Mouse (Mus musculus) spleen, adult 2 months (tissue): Measurements from ENCODE around the gene Gm42688. TPM values are rescaled to one million over a fixed set of nuclear protein-coding genes. Genes with fewer than 3 reads are reported as not detected.

Experiments used
- DNase-seq, 2 experiments: peaks; one replicate each; pipeline versions ENCODE4 v3.0.0 to v3.0.0-alpha.2; 2012 to 2021; ENCODE audit warnings: low spot score in 2 of 2, low read depth in 1 of 2
- H3K27ac ChIP-seq: fragments of 200-500 bp; 2 replicates; pipeline ENCODE4 v1.5.1; 2012; ENCODE audit warnings: low read length, inconsistent platforms; ENCODE audit not compliant: insufficient read depth
- H3K27me3 ChIP-seq: fragments of 200-500 bp; 2 replicates; pipeline ENCODE4 v1.6.1; 2012; ENCODE audit warnings: mild to moderate bottlenecking, moderate library complexity, low read length, inconsistent platforms; ENCODE audit not compliant: control insufficient read depth, insufficient read depth
- H3K36me3 ChIP-seq: fragments of 200-500 bp; 2 replicates; pipeline ENCODE4 v1.6.1; 2012; ENCODE audit warnings: mild to moderate bottlenecking, low read length, inconsistent platforms; ENCODE audit not compliant: control insufficient read depth, insufficient read depth
- H3K4me1 ChIP-seq: fragments of 200-500 bp; 2 replicates; pipeline ENCODE4 v1.6.1; 2011; ENCODE audit warnings: inconsistent platforms; ENCODE audit not compliant: control insufficient read depth, insufficient read depth, insufficient read length
- H3K4me3 ChIP-seq: fragments of 200-500 bp; 2 replicates; pipeline ENCODE4 v1.5.1; 2011; ENCODE audit warnings: mild to moderate bottlenecking, inconsistent platforms; ENCODE audit not compliant: insufficient read depth, insufficient read length; ENCODE audit errors: extremely low read depth
- CTCF ChIP-seq: fragments of 200-500 bp; IDR thresholded peaks from 2 replicates; pipeline ENCODE4 v1.5.1; 2011; ENCODE audit warnings: mild to moderate bottlenecking, inconsistent platforms; ENCODE audit not compliant: insufficient read depth, insufficient read length, insufficient replicate concordance; ENCODE audit errors: extremely low read depth
- POLR2A ChIP-seq: fragments of 200-500 bp; IDR thresholded peaks from 2 replicates; pipeline ENCODE4 v1.6.1; 2011; ENCODE audit warnings: low read depth, low read length, inconsistent platforms
- WGBS: fragments of 180-500 bp; shearing (Covaris S2); methylation state at CpG from one replicate; pipeline ENCODE4 v1.1.7; 2018; 5-methylcytosine and 5-hydroxymethylcytosine counted together
- polyA plus RNA-seq: library from polyadenylated mRNA; depleted of rRNA; stranded (reverse); fragments of >200 nt; gene quantifications from 2 replicates; pipeline ENCODE4 v1.2.3, GENCODE M21; 2012

Gm42688 gene
- polyA plus RNA-seq, 1 experiment, result 6.5 TPM

DNA sequence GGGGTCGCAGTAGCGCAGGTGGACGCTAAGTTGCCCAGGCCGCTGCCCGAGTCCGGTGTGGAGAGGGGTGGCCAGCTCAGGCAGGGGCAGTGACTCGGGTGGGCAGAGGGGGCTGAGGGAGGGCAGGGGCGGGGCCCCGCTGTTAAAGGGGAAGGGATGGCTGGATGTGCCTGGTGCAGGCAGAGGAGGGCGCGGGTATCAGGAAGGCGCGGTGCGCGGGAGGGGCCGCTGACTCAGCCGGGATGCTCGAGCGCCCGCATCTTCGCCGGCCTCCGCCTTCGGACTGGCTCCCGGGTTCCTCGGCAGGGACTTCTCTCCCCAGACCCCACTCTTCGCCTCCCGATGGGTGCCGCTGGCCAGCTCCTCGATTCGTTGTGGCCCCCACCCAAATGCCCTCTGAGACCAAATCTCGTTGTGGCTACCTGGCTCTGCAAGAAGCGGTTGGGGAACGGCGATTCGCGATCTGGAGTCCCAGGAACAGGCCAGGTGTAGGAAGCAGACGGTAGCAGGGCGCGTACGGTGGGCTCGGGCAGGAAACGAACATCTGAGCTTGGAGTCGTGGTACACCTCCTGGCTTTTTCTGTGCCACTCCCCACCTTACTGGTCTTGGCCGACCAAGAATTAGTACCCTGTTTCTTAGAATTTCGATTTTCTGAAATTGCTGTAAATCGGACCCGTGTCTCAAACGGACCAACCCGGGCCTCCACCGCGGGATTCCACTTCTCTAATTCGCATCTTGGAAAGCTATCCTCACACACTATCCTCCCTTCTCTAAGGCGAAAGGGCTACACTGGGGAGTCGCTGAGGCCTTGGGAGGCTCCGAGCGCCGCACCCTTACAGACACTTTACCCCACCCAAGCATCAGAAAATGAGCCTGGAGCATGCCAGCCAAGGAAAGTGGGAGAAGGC lies 30.9 kb upstream of the Gm42688 start:
- 2% methylated on average over 57 of the region's 58 CpGs for WGBS
- H3K4me3 ChIP-seq, result no peak overlapping the region
- H3K27me3 ChIP-seq, result peaks cover 33% of the 10 kb centered on the region

DNA sequence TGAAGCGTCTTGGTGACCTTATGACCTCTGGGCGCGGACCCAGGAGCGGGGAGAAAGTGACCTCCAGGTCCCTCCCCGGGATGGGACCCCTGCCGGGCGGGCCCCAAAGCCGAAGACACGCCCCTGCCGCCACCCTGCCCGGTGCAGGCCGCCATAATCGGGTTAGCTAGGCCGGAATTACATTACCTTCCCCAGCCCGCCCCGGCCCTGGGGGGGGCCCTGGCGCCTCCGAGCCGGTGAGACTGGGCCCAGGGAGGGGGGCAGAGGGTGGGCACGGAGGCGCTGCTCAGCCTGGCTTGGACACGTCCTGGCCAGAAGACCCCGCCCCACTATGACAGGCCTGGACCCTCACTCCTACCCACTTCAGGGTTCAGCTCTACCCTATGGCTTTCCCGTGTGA lies 30.2 kb upstream of the Gm42688 start:
- TF ChIP-seq POLR2A (no peak), CTCF (no peak)
- Histone ChIP-seq H3K27ac (no peak overlapping the region), H3K36me3 (no peaks in the 10 kb centered on the region), H3K4me3 (no peak overlapping the region), H3K4me1 (peaks cover 26% of the 10 kb centered on the region), H3K27me3 (peaks cover 33% of the 10 kb centered on the region)
- WGBS, result 6% methylated on average over 23 of the region's 24 CpGs
- no peak for DNase-seq

More for the DNA sequence above, 30.9 kb upstream of the Gm42688 start:
- no peak overlapping the region for H3K27ac ChIP-seq
- H3K36me3 ChIP-seq, result no peaks in the 10 kb centered on the region
- H3K4me1 ChIP-seq, result peaks cover 26% of the 10 kb centered on the region
- TF ChIP-seq POLR2A (no peak), CTCF (no peak)
- no peak for DNase-seq

DNA sequence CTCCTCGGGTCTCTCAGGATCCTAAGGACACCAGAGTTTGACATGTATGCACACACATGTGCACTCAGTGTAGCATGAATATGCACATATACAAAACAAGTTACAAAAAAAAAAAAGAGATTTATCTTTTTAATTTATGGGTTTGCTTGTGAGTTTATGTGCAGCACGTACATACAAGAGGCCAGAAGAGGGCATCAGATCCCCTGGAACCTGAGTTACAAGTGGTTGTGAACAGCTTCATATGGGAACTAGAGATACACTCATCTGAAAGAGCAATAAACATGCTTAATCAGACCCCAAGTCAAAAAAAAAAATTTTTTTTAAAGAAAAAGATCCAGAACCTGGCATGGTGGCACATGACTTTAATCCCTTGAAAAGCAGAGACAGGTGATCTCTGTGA lies 26.4 kb upstream of the Gm42688 start:
- Histone ChIP-seq H3K27ac (no peak overlapping the region), H3K4me3 (no peak overlapping the region), H3K4me1 (peaks cover 14% of the 10 kb centered on the region), H3K27me3 (peaks cover 18% of the 10 kb centered on the region), H3K36me3 (no peaks in the 10 kb centered on the region; the same call in 1 of the 2 replicates)
- 18% methylated on average over 2 of the region's 2 CpGs for WGBS
- TF ChIP-seq CTCF (no peak), POLR2A (no peak)
- no peak for DNase-seq

DNA sequence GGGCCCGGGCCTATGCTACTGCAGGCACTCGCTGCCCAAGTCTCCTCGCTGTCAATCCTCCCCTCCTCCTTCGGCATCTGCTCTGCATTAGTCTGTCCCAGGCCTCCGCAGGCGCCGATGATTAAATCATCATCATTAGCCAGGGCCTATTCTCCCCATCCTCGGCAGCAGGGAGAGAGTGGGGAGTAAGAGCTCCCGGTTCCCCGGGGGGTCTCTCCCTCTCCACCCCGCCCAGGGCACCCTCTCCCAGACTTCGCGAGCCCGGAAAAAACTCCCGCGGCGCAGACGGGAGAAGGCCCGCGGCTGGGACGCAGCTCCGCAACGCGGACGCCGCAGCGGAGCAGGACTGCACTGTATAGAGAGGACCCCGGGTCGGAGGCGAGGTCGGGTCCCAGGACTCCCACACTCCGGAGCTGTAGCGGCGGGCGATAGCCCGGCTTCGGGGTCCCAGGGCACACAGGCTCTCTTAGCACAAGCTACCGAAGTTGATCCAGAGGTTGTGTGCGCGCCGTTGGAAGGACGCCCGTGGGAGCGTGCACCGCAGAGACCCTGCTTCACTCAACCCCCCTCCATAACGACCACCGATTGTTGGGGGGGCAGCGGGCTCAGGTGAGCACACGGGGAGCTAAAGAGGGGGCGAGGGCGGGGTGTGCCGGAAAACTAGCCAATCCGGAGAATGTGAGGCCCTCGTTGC lies 23.6 kb upstream of the Gm42688 start, which contains the start of gene Pcgf1:
Gene Pcgf1, plus strand, starts transcription at position 240 of the 694 bp plus-strand sequence.
- peak within 1 kb of the TSS; percentile 91 for H3K4me3 ChIP-seq
- peaks cover 1% of the 10 kb centered on the region; the same call in 1 of the 2 replicates for H3K27me3 ChIP-seq
- WGBS, result under 1% methylated on average over 54 of the region's 54 CpGs
- peaks cover 1% of the 10 kb centered on the region for H3K36me3 ChIP-seq
- no peak for DNase-seq
- H3K27ac ChIP-seq, result peak within 1 kb of the TSS; percentile 94
- peaks cover 3% of the 10 kb centered on the region; the same call in 1 of the 2 replicates for H3K4me1 ChIP-seq
- no peak for TF ChIP-seq CTCF
- TF ChIP-seq POLR2A, result no peak

DNA sequence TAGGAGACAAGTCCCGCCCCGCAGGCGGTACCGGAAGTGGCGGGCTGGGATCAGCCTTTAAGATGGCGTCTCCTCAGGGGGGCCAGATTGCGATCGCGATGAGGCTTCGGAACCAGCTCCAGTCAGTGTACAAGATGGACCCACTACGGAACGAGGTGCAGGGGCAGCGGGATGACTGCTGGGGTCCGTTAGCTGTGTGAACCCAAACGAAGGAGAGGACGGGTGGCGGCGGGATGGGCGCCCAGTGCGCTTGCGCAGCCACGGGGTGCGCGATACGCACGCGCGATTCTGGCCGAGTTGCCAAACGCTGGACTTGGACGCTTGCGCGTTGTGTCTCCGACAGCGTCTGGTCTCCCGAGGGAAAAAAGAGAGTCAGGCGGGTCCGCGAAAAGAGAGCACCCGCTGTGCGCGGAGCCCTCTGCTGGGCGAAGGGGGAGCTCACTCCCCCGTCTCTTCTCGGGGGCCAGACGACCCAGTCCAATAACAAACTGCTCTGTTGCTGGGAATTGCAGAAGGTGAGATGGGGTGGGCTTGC lies 23.0 kb upstream of the Gm42688 start:
- whole genome bisulfite sequencing, result under 1% methylated on average over 46 of the region's 46 CpGs
- TF ChIP-seq CTCF (peak; percentile 67), POLR2A (0 out of 2 replicates have a peak, but pooled peaks have one; percentile 3)
- Histone ChIP-seq H3K27me3 (0 out of 2 replicates have a peak, but pooled peaks cover 1% of the 10 kb centered on the region), H3K27ac (peak overlapping the region; percentile 94), H3K36me3 (peaks cover 1% of the 10 kb centered on the region), H3K4me1 (peaks cover 3% of the 10 kb centered on the region; the same call in 1 of the 2 replicates), H3K4me3 (peak overlapping the region; percentile 91)
- peak; percentile 96 to 99 for DNase-seq

DNA sequence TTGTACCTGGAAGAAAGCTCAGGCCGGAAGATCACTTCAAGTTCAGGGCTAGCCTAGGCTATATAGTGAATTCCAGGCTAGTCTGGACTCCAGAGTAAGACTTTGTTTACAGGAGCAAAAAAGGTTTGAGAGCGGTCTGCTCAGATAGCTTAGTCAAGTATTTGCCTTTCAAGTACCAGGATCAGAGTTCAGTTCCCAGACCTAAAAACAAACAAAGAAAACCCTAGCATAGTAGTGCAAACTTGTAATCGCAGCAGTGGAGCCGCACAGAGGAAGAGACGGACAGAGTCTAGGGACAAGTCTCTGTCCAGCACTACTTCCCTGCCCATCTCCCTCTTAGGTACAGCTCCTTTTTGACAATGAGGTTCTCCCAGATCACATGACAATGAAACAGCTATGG lies 21.2 kb upstream of the Gm42688 start:
- Histone ChIP-seq H3K36me3 (peaks cover 1% of the 10 kb centered on the region), H3K4me1 (peaks cover 3% of the 10 kb centered on the region; the same call in 1 of the 2 replicates), H3K27me3 (0 out of 2 replicates have a peak, but pooled peaks cover 1% of the 10 kb centered on the region), H3K4me3 (no peak overlapping the region), H3K27ac (no peak overlapping the region)
- DNase-seq, result no peak
- WGBS, result 96% methylated on average over 5 of the region's 5 CpGs
- TF ChIP-seq POLR2A, result no peak
- TF ChIP-seq CTCF, result no peak
